Comparison of ENCODE assay signal across 24 mouse cellular contexts in genomic region chr17:25320819-25321218, GRCm38 (mm10). TPM values are rescaled to one million over a fixed set of nuclear protein-coding genes. Genes with fewer than 3 reads are reported as not detected.
"Had no signal": no experiment of that assay in that cellular context is flagged by ENCODE, and none has a peak within 500 bp of the region (broad histone marks: within the 10 kb centered on the region; RNA-seq: fewer than 3 reads in every experiment).

No protein-coding gene starts in this region.

- H3K27ac ChIP-seq: midbrain, embryonic 10.5 days; midbrain, embryonic 12.5 days; neural tube, embryonic 13.5 days; neural tube, embryonic 15.5 days had no signal

- ATAC-seq: midbrain, embryonic 16.5 days had no signal

- DNase-seq: lung, adult 18-20 months; lung, embryonic 14.5 days; lung, postnatal 10 days; lung, postnatal 4 days; midbrain, embryonic 14.5 days; retina, postnatal 1 day; right cerebral cortex, adult 18-20 months; right cerebral cortex, postnatal 25 days; right cerebral cortex, postnatal 4 days; spleen, adult 18-20 months; thymus, adult 18-20 months; thymus, postnatal 14 days; thymus, postnatal 36 days had no signal

- H3K4me2 ChIP-seq: lung, embryonic 14.5 days; midbrain, embryonic 12.5 days; neural tube, embryonic 13.5 days; neural tube, embryonic 15.5 days had no signal

- H3K36me3 ChIP-seq: midbrain, embryonic 10.5 days; midbrain, embryonic 12.5 days; neural tube, embryonic 13.5 days; neural tube, embryonic 15.5 days had no signal

- H3K4me3 ChIP-seq: midbrain, embryonic 10.5 days; midbrain, embryonic 12.5 days; myocyte; neural tube, embryonic 13.5 days; neural tube, embryonic 15.5 days had no signal

- H3K4me1 ChIP-seq: midbrain, embryonic 10.5 days; midbrain, embryonic 12.5 days; neural tube, embryonic 13.5 days; neural tube, embryonic 15.5 days had no signal

- H3K9me3 ChIP-seq: midbrain, embryonic 10.5 days; midbrain, embryonic 12.5 days; neural tube, embryonic 13.5 days; neural tube, embryonic 15.5 days had no signal

- H3K9ac ChIP-seq: lung, embryonic 14.5 days; midbrain, embryonic 12.5 days; neural tube, embryonic 13.5 days; neural tube, embryonic 15.5 days had no signal

RNA-seq across cellular contexts. Expression of gene Prss29, which starts 2.4 kb away (rescaled TPM):
- polyA plus RNA-seq: lung, embryonic 14.5 days; lung, embryonic 16.5 days; midbrain, embryonic 10.5 days; midbrain, embryonic 12.5 days; midbrain, embryonic 14.5 days; midbrain, embryonic 16.5 days; myocyte; neural tube, embryonic 11.5 days; neural tube, embryonic 13.5 days; neural tube, embryonic 15.5 days; small intestine, adult 2 months; stomach, embryonic 14.5 days; stomach, embryonic 16.5 days had no signal

RNA-seq across cellular contexts. Expression of gene Prss28, which starts 12.4 kb away (rescaled TPM):
- polyA plus RNA-seq: lung, embryonic 14.5 days; lung, embryonic 16.5 days; midbrain, embryonic 10.5 days; midbrain, embryonic 12.5 days; midbrain, embryonic 14.5 days; midbrain, embryonic 16.5 days; myocyte; neural tube, embryonic 11.5 days; neural tube, embryonic 13.5 days; neural tube, embryonic 15.5 days; small intestine, adult 2 months; stomach, embryonic 14.5 days; stomach, embryonic 16.5 days had no signal

RNA-seq across cellular contexts. Expression of gene Prss34, which starts 22.6 kb away (rescaled TPM):
- polyA plus RNA-seq: midbrain, embryonic 10.5 days; midbrain, embryonic 12.5 days; midbrain, embryonic 14.5 days; midbrain, embryonic 16.5 days; myocyte; neural tube, embryonic 13.5 days; small intestine, adult 2 months had no signal

RNA-seq across cellular contexts. Expression of gene Tpsab1, which starts 24.5 kb away (rescaled TPM):
- polyA plus RNA-seq: lung, embryonic 14.5 days; midbrain, embryonic 10.5 days; midbrain, embryonic 12.5 days; midbrain, embryonic 14.5 days; midbrain, embryonic 16.5 days; neural tube, embryonic 11.5 days; neural tube, embryonic 13.5 days; small intestine, adult 2 months; stomach, embryonic 14.5 days had no signal

RNA-seq across cellular contexts. Expression of gene Tpsb2, which starts 45.3 kb away (rescaled TPM):
- polyA plus RNA-seq: midbrain, embryonic 10.5 days; midbrain, embryonic 12.5 days; myocyte; neural tube, embryonic 11.5 days; neural tube, embryonic 13.5 days; small intestine, adult 2 months had no signal
